Mouse (Mus musculus): ENCODE results near the gene Best2. TPM values are rescaled to one million over a fixed set of nuclear protein-coding genes. Genes with fewer than 3 reads are reported as not detected.

Best2 gene
- polyA plus RNA-seq, 1 experiment, result 0.13 TPM

DNA sequence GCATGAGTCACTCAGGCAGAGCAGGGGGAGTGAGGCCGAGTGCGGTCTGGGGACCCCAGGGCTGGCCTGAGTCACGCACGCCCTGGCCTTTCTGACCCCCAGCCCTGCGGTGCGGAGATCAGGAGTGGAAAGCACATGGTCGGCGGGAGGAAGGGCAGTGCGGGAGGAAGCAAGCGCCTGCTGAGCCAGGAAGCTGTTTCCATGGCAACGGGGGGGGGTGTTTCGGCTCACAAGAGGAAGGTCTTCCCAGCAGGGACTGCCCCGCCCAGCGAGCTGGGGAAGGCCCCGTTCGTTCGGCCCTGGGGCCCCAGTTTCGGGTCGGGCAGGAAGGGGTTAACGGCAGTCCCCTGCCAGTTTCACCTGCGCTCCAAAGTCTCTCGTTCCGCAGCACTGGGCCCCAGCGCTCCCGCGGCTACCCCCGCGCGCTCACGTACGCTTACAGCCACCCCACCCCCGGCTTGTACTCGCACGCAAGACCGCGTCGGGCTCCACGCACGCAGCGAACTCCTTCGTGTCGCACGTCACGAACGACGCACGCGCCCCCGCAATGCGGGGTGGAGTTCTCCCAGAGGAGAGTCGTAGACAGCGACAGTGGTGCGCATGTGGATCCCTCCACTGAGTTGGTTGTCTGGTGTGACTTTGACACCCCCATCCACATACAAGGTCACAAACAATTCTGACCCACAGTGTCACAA lies 28.5 kb downstream of the Best2 start:
- H3K4me3 ChIP-seq (replicated peaks; ENCODE audit: extremely low read depth, low read depth, low read length), result peak overlapping the region; percentile 52
- peaks cover 49% of the 10 kb centered on the region for H3K4me1 ChIP-seq (ENCODE audit: control insufficient read depth, insufficient read depth, low read length)
- 1% methylated on average over 53 of the region's 53 CpGs for WGBS
- TF ChIP-seq CTCF (IDR thresholded peaks at IDR 0.05; ENCODE audit: insufficient read depth, low read length) (no peak), POLR2A (IDR thresholded peaks at IDR 0.05; ENCODE audit: borderline replicate concordance, extremely low read depth, low read depth, low read length) (peak; percentile 67; the same call in 1 of the 2 replicates)
- peak; percentile 88 for DNase-seq

DNA sequence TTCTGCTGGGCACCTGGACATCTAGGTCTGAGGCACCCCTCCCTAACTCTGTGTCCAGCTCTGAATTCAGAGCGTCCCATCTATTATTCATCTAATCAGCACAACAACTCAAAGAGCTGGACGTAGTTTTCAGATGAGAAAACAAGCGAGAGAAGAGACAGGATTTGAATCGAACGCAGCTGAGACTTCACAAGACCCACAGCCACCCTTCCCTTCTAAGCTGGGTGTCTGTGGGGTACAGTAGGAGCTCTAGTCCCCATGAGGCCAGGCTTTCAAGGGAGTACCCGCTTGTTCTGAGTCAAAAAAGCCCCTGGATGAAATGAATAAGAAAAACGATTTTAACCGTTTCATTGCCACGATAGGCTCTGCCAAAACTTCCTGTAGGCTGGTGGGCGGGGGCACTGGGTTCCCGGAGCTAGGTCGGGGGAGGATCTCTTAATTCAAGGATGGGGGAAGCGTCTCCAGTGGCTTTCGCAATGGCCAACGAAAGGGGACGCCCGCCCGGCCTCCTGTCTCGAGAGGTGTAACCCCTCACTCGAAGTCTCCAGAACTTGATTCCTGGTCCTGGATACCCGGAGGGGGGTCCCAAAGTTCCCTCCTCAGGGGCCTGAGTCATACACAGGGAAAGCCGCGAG lies 29.2 kb downstream of the Best2 start:
- no peak for DNase-seq
- Histone ChIP-seq H3K4me1 (ENCODE audit: control insufficient read depth, insufficient read depth, low read length) (peaks cover 55% of the 10 kb centered on the region), H3K4me3 (replicated peaks; ENCODE audit: extremely low read depth, low read depth, low read length) (peak overlapping the region; percentile 52)
- no peak for TF ChIP-seq CTCF (IDR thresholded peaks at IDR 0.05; ENCODE audit: insufficient read depth, low read length)
- WGBS, result under 1% methylated on average over 23 of the region's 23 CpGs

DNA sequence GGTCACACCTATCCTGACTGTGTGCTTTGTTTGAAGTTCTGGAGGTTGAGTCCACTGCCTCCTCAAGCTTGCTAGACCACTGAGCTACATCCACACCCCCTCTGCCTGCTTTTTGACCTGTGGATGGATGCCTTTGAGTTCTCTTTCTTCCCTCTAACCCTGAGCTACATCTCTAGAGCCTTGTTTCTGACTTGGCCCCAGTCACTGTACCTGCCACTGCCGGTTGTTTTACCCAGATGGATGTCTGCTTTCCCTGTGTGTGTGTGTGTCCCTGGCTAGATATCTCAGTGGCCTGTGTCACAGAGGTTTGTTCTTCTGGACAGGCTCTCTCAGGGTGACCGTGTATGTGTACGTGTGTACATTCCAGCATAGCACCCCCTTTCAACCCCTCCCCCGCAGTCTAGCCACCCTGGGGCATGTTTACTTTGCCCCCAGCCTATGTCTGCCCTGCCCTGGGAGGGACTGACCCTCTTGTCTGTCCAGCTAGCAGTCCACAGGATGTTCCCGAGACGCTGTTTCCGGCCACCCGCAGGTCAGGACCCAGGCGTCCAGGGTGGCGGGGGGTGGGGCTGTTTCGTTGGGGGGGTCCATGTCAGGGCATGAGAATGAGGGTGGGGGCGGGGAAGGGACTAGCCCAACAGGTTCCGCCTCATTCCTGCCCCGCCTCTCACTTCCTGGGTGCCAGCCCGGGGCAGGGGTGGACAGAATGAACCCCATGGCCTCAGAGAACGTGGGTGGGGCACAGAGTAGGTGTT lies 29.9 kb downstream of the Best2 start:
- H3K4me1 ChIP-seq (ENCODE audit: control insufficient read depth, insufficient read depth, low read length), result peaks cover 53% of the 10 kb centered on the region
- TF ChIP-seq POLR2A (IDR thresholded peaks at IDR 0.05; ENCODE audit: borderline replicate concordance, extremely low read depth, low read depth, low read length), result no peak; the same call in 1 of the 2 replicates
- TF ChIP-seq CTCF (IDR thresholded peaks at IDR 0.05; ENCODE audit: insufficient read depth, low read length), result no peak
- DNase-seq, result peak; percentile 72

DNA sequence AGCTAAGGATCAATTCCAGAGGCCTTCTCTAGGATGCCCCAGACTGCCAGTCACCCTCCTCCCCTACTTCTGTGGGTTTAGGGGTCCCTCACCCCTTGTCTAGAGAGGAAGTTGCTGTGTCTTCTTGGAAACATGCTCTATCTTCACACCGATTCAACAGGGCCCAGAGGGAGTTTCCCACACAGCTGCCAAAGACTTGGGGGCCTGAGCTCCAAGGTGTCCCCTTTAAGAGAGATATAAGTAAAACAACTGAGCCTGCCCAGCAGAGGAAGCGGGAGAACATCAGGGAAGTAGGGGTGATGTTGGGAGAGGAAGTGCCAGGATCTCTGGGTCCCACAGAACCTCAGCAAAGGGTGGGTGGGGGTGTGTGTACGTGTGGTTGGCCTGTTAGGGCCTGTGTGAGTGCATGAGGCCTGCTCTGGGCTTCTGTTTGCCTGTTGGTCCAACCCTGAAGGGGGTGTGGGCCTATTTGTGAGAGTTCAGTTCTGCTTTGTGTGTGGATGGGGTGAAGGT lies 31.8 kb downstream of the Best2 start:
- 45% methylated on average over 3 of the region's 3 CpGs for WGBS
- peaks cover 52% of the 10 kb centered on the region for H3K4me1 ChIP-seq (ENCODE audit: control insufficient read depth, insufficient read depth, low read length)
- no peak for DNase-seq

More for the DNA sequence above, 29.9 kb downstream of the Best2 start:
- no peak overlapping the region for H3K4me3 ChIP-seq (replicated peaks; ENCODE audit: extremely low read depth, low read depth, low read length)
- WGBS, result 5% methylated on average over 16 of the region's 16 CpGs

DNA sequence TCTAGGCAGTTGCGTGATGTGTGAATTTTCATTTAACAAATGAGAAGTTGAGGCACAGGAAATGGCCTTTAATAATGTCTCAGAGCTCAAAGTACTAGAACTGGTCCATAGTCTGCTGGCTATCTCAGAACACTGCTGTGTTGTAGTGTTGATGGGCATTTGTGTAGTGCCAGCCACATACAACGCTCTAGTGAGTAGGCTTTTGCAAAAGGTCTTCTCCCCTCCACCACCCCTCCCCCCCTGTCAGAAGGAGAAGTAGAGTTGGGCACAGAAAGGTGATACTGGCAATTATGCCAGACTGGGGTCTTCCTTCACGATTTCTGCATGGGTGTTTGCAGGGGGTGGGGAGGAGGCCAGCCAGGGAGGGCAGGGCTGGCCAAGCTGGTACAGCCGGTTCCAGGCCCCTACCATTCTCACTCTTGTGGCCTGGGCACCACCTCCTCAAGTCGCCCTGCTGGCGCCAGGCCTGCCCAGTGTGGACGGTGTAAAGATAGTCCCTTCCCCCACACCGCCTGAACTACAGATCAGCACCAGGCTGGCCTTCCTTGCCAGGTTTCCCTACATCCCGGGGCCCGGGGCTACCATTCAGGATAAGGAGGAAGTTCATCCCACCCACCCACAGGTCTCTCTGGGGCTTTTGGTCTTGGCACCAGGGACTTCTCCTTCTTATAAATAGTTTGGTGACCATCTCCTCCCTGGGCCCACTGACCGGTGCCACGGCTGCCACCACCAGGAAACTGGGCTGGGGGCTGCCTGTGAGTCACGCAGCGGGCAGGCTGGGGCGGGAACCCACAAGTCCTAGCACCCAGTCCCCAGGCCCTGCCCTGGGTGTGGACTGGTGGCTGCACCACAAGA lies 32.5 kb downstream of the Best2 start:
- 52% methylated on average over 15 of the region's 15 CpGs for WGBS
- peak; percentile 58 for DNase-seq
- Histone ChIP-seq H3K4me1 (ENCODE audit: control insufficient read depth, insufficient read depth, low read length) (peaks cover 52% of the 10 kb centered on the region), H3K4me3 (replicated peaks; ENCODE audit: extremely low read depth, low read depth, low read length) (no peak overlapping the region)
- TF ChIP-seq CTCF (IDR thresholded peaks at IDR 0.05; ENCODE audit: insufficient read depth, low read length) (no peak), POLR2A (IDR thresholded peaks at IDR 0.05; ENCODE audit: borderline replicate concordance, extremely low read depth, low read depth, low read length) (no peak)

More for the DNA sequence above, 31.8 kb downstream of the Best2 start:
- no peak for TF ChIP-seq CTCF (IDR thresholded peaks at IDR 0.05; ENCODE audit: insufficient read depth, low read length)
- no peak for TF ChIP-seq POLR2A (IDR thresholded peaks at IDR 0.05; ENCODE audit: borderline replicate concordance, extremely low read depth, low read depth, low read length)
- no peak overlapping the region for H3K4me3 ChIP-seq (replicated peaks; ENCODE audit: extremely low read depth, low read depth, low read length)

DNA sequence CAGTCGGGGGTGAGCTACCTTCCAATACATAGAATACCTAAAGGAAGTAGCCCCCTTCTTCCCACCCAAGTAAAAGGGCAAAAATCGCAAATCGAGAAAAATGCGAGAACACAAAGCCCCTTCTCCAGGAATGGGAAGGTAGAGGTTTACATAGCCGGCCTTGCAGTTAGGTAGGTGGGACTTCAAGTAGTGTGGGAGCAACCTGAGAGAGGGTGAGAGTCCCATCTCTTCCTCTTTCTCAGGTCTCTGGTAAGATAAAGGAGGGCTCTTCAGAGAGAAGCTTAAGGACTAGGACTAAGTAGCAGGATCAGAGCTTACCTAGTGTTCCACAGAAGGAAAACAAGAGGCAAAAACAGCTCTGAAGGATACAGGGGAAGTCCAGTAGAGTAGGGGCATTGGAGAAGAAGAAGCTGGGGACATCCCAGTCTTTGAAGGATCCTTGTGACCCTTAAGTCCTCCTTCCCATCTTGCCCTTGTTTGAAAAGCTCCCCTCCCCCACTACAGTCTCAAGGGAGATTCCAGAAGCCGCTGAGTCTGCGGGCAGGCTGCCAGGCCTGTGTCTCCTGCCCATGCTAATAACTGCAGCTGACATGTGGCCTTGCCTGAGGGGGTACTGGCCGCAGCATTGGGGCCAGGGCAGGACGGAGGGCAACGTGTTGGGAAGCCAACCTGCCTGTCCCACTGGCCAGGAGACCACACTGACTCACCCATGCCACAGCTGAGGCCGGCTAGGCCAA lies 33.5 kb downstream of the Best2 start:
- H3K4me1 ChIP-seq (ENCODE audit: control insufficient read depth, insufficient read depth, low read length), result peaks cover 51% of the 10 kb centered on the region
- WGBS, result 24% methylated on average over 11 of the region's 11 CpGs
- TF ChIP-seq POLR2A (IDR thresholded peaks at IDR 0.05; ENCODE audit: borderline replicate concordance, extremely low read depth, low read depth, low read length) (peak; percentile 25; the same call in 1 of the 2 replicates), CTCF (IDR thresholded peaks at IDR 0.05; ENCODE audit: insufficient read depth, low read length) (no peak)
- H3K4me3 ChIP-seq (replicated peaks; ENCODE audit: extremely low read depth, low read depth, low read length), result no peak overlapping the region
- DNase-seq, result peak; percentile 80

DNA sequence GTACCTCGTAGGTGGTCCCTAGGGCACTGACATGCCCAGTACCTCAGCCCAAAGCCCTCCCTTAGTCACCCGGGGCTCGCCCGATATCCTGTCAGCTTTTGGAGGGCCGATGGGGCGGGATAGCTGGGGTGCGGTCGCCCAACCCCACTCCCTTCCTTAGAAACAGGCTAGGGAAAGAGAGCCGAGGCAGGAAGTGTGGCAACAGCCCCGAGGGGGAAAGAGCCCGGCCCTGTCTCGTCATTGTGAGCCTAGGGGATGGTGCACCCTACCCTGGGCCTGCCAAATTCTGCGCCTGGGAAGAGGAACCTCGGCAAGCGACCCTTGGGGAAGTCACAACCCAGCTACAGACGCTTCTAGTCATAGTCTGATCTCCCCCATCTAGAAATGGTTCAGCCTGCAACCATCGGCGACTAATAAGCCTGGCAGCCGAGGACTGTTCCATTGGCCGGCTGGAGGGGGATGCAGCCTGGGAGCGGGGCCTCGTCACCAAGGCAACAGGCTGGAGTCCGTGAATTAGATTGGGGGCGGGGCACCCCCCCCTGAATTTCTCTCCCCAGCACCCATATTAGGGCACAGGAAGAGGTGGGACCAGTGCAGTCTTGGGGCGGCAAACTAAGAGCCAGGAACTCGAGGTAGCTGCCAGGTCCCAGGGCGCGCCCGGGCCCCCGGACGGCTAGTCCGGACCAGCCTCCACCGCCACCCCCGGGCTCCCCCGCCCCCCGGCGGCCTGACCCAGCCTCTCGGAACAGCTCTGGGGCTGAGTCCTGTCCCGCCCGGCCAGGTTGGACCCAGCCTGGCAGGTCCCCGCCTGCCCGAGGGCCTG lies 34.5 kb downstream of the Best2 start:
- H3K4me1 ChIP-seq (ENCODE audit: control insufficient read depth, insufficient read depth, low read length), result peaks cover 49% of the 10 kb centered on the region
- H3K4me3 ChIP-seq (replicated peaks; ENCODE audit: extremely low read depth, low read depth, low read length), result peak overlapping the region; percentile 60
- DNase-seq, result peak; percentile 88
- 1% methylated on average over 33 of the region's 42 CpGs for WGBS
- TF ChIP-seq CTCF (IDR thresholded peaks at IDR 0.05; ENCODE audit: insufficient read depth, low read length) (no peak), POLR2A (IDR thresholded peaks at IDR 0.05; ENCODE audit: borderline replicate concordance, extremely low read depth, low read depth, low read length) (peak; percentile 52; the same call in 1 of the 2 replicates)
